Mouse (Mus musculus) adrenal gland, postnatal 0 days (tissue): ENCODE measurements around the gene Btc. TPM values are rescaled to one million over a fixed set of nuclear protein-coding genes. Genes with fewer than 3 reads are reported as not detected.

Source experiments
- polyA plus RNA-seq: library from polyadenylated mRNA; unstranded; fragments of >200 nt; fragmentation: Nextera tagmentation; extraction: Ambion mirVana; gene quantifications from 2 replicates; pipeline ENCODE4 v1.2.1, GENCODE M21; 2015

The Btc gene
- polyA plus RNA-seq, result 13.0 and 35.8 TPM in 2 replicates

DNA sequence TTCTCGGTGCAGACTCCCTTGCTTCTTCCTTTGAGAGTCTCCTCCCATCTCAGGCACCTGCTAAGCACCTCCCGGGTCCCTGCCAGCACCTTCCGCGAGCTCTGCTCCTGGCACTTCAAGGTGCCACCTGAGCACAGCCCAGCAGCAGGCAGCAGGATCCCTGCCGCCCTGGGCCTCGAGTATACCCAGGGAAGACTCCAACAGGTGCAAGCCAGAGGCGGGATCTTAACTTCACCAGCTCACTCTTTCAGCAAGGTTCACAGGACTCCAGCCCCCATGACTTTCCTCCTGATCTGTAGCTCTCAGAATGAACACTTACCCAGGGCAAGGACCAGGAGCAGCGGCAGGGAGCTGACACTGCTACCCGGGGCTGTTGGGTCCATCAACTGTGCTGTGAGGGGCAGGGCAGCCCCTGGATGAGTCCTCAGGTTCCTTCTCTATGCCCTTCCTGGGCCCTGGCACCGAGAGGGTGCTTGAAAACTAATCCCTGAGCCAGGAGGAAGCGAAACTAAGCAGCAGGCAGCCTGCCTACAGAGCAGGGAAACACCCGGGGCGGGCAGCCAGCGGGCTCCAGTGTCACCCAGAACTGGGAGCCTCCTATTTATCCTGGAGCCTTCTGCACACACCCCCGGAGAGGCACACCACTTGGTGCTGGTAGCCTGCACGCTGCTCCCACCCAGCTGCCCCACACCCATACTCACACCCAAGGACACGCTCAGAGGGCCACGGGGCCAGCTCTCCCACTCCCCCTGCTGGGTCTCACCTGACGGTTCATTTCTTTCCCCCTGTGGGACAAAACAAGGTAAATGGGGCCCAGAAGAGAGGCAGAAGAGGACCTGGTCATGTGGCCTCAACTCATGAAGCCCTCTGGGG is at the start of gene Btc:
TSS of gene Btc (minus strand) at position 656 of the 873 bp plus-strand sequence.

Other genes with a start within 250 kb of the Btc start
- gene Parm1, start 114.6 kb upstream of the Btc start, polyA plus RNA-seq, result 24.2 and 27.2 TPM in 2 replicates